Mouse (Mus musculus) spleen, adult 2 months (tissue): Measurements from ENCODE around the gene Ahdc1. TPM values are rescaled to one million over a fixed set of nuclear protein-coding genes. Genes with fewer than 3 reads are reported as not detected.

Experiments
- DNase-seq, 2 experiments: peaks; one replicate each; pipeline versions ENCODE4 v3.0.0 to v3.0.0-alpha.2; 2012 to 2021; ENCODE audit warnings: low spot score in 2 of 2, low read depth in 1 of 2
- H3K27ac ChIP-seq: fragments of 200-500 bp; 2 replicates; pipeline ENCODE4 v1.5.1; 2012; ENCODE audit warnings: low read length, inconsistent platforms; ENCODE audit not compliant: insufficient read depth
- H3K27me3 ChIP-seq: fragments of 200-500 bp; 2 replicates; pipeline ENCODE4 v1.6.1; 2012; ENCODE audit warnings: mild to moderate bottlenecking, moderate library complexity, low read length, inconsistent platforms; ENCODE audit not compliant: control insufficient read depth, insufficient read depth
- H3K36me3 ChIP-seq: fragments of 200-500 bp; 2 replicates; pipeline ENCODE4 v1.6.1; 2012; ENCODE audit warnings: mild to moderate bottlenecking, low read length, inconsistent platforms; ENCODE audit not compliant: control insufficient read depth, insufficient read depth
- H3K4me1 ChIP-seq: fragments of 200-500 bp; 2 replicates; pipeline ENCODE4 v1.6.1; 2011; ENCODE audit warnings: inconsistent platforms; ENCODE audit not compliant: control insufficient read depth, insufficient read depth, insufficient read length
- H3K4me3 ChIP-seq: fragments of 200-500 bp; 2 replicates; pipeline ENCODE4 v1.5.1; 2011; ENCODE audit warnings: mild to moderate bottlenecking, inconsistent platforms; ENCODE audit not compliant: insufficient read depth, insufficient read length; ENCODE audit errors: extremely low read depth
- CTCF ChIP-seq: fragments of 200-500 bp; IDR thresholded peaks from 2 replicates; pipeline ENCODE4 v1.5.1; 2011; ENCODE audit warnings: mild to moderate bottlenecking, inconsistent platforms; ENCODE audit not compliant: insufficient read depth, insufficient read length, insufficient replicate concordance; ENCODE audit errors: extremely low read depth
- POLR2A ChIP-seq: fragments of 200-500 bp; IDR thresholded peaks from 2 replicates; pipeline ENCODE4 v1.6.1; 2011; ENCODE audit warnings: low read depth, low read length, inconsistent platforms
- WGBS: fragments of 180-500 bp; shearing (Covaris S2); methylation state at CpG from one replicate; pipeline ENCODE4 v1.1.7; 2018; 5-methylcytosine and 5-hydroxymethylcytosine counted together
- polyA plus RNA-seq: library from polyadenylated mRNA; depleted of rRNA; stranded (reverse); fragments of >200 nt; gene quantifications from 2 replicates; pipeline ENCODE4 v1.2.3, GENCODE M21; 2012

Gene Ahdc1
- polyA plus RNA-seq, 1 experiment = 24.3 TPM

GRCm38 (mm10) chr4:133007513-133008380 lies 3.3 kb upstream of the Ahdc1 start:
- H3K4me1 ChIP-seq = peaks cover 3% of the 10 kb centered on the region; the same call in 1 of the 2 replicates
- no peak for DNase-seq
- no peak overlapping the region for H3K27ac ChIP-seq
- WGBS = 76% methylated on average over 15 of the region's 15 CpGs
- H3K27me3 ChIP-seq = no peaks in the 10 kb centered on the region
- no peaks in the 10 kb centered on the region for H3K36me3 ChIP-seq
- no peak overlapping the region for H3K4me3 ChIP-seq
- TF ChIP-seq POLR2A (no peak), CTCF (no peak)

GRCm38 (mm10) chr4:133009131-133009530 lies 1.9 kb upstream of the Ahdc1 start:
- WGBS = 1% methylated on average over 4 of the region's 4 CpGs
- H3K27me3 ChIP-seq = no peaks in the 10 kb centered on the region
- DNase-seq = peak; percentile 26 to 64
- no peak overlapping the region for H3K4me3 ChIP-seq
- no peak overlapping the region for H3K27ac ChIP-seq
- TF ChIP-seq CTCF (peak; percentile 80; the same call in 1 of the 2 replicates), POLR2A (no peak)
- no peaks in the 10 kb centered on the region for H3K36me3 ChIP-seq
- peaks cover 13% of the 10 kb centered on the region for H3K4me1 ChIP-seq

- no peaks in the 10 kb centered on the region for H3K36me3 ChIP-seq
- TF ChIP-seq POLR2A = no peak
- TF ChIP-seq CTCF = no peak
- WGBS = 68% methylated on average over 5 of the region's 5 CpGs
- no peak overlapping the region for H3K27ac ChIP-seq
- peaks cover 15% of the 10 kb centered on the region for H3K4me1 ChIP-seq
- H3K4me3 ChIP-seq = no peak overlapping the region
- DNase-seq = no peak
- H3K27me3 ChIP-seq = no peaks in the 10 kb centered on the region
Observed at GRCm38 (mm10) chr4:133009676-133010075, 1.4 kb upstream of the Ahdc1 start.

GRCm38 (mm10) chr4:133010611-133011010 lies 449 bp upstream of the Ahdc1 start:
- 5% methylated on average over 17 of the region's 17 CpGs for WGBS
- DNase-seq = no peak
- no peak overlapping the region for H3K27ac ChIP-seq

GRCm38 (mm10) chr4:133011821-133012775 lies 1.0 kb downstream of the Ahdc1 start:
- TF ChIP-seq POLR2A (no peak), CTCF (no peak)
- no peaks in the 10 kb centered on the region for H3K27me3 ChIP-seq
- H3K4me3 ChIP-seq = peak overlapping the region; percentile 81
- 1% methylated on average over 61 of the region's 84 CpGs for WGBS
- H3K36me3 ChIP-seq = 0 out of 2 replicates have a peak, but pooled peaks cover 1% of the 10 kb centered on the region
- DNase-seq = peak in 1 of 2 experiments; percentile 37
- H3K4me1 ChIP-seq = peaks cover 17% of the 10 kb centered on the region
- H3K27ac ChIP-seq = peak overlapping the region; percentile 91

More at GRCm38 (mm10) chr4:133010611-133011010, 449 bp upstream of the Ahdc1 start:
- H3K4me3 ChIP-seq = peak overlapping the region; percentile 81; the same call in 1 of the 2 replicates
- no peak for TF ChIP-seq POLR2A
- H3K4me1 ChIP-seq = peaks cover 15% of the 10 kb centered on the region
- no peaks in the 10 kb centered on the region for H3K36me3 ChIP-seq
- no peaks in the 10 kb centered on the region for H3K27me3 ChIP-seq

- Histone ChIP-seq H3K4me1 (peaks cover 19% of the 10 kb centered on the region), H3K27ac (no peak overlapping the region; the same call in none of the 2 replicates), H3K27me3 (no peaks in the 10 kb centered on the region), H3K36me3 (0 out of 2 replicates have a peak, but pooled peaks cover 1% of the 10 kb centered on the region), H3K4me3 (peak overlapping the region; percentile 81)
- TF ChIP-seq POLR2A (no peak), CTCF (no peak)
- peak in 1 of 2 experiments; percentile 19 for DNase-seq
- WGBS = 0% methylated on average over 17 of the region's 17 CpGs
Observed at GRCm38 (mm10) chr4:133012776-133013265, 1.8 kb downstream of the Ahdc1 start.
